Mouse (Mus musculus) thymus, adult 2 months (tissue): ENCODE measurements around the gene Taf13.

ENCODE experiments used
- CTCF ChIP-seq: fragments of 200-500 bp; IDR thresholded peaks from 2 replicates; pipeline ENCODE4 v1.5.1; 2012; ENCODE audit warnings: mild to moderate bottlenecking, control low read depth, low read length, moderate library complexity, borderline replicate concordance; ENCODE audit not compliant: control insufficient read depth, poor library complexity, insufficient read depth; ENCODE audit errors: extremely low read depth
- POLR2A ChIP-seq: fragments of 200-500 bp; IDR thresholded peaks from 2 replicates; pipeline ENCODE4 v1.6.1; 2012; ENCODE audit warnings: mild to moderate bottlenecking, low read length, control low read depth, moderate library complexity; ENCODE audit not compliant: control insufficient read depth, poor library complexity, insufficient read depth; ENCODE audit errors: extremely low read depth

DNA sequence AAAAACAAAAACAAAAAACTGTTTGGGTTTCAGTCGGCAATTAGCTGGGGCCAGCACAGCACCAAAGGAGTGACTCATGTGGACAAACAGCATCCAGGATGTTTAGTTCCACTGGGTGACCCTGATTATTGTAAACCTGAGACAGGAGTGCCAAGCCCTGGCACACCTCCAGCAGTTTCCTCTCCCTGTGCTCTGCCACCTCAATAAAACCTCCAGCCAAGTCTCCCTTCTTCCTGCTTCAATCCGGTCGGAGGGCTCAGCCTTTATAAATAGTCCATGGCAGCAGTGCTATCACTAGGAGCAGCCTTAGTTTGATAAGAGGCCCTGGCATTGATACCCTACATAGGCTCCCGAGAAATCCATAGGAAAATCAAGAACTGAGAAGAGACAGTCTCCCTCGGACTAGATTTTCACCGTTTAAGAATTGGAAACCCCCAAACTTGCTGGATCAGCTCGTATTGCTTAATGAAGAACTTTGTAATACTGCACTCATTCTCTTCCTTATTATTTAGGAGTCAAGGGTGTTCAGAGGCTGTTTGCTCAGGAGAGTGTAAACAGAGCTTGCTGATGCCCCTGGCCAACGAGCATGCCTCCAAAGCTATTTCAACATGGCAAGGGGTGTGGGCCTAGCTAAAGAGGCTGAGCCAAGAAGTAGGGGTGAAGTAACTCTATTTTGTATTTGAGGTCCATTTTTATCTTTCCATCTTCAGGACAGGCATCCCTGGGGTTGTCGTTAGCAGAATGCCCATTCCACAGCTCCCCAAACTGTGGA, 38.2 kb upstream of the Taf13 start:
- TF ChIP-seq CTCF (no peak), POLR2A (no peak)
